Mouse (Mus musculus): Measurements from ENCODE around the gene Ntn1. TPM values are rescaled to one million over a fixed set of nuclear protein-coding genes. Genes with fewer than 3 reads are reported as not detected.
A peak's percentile ranks its signal among the peaks of the same experiment; 100 is the strongest.

Ntn1 gene
- polyA plus RNA-seq, 1 experiment, result 24.4 TPM

DNA sequence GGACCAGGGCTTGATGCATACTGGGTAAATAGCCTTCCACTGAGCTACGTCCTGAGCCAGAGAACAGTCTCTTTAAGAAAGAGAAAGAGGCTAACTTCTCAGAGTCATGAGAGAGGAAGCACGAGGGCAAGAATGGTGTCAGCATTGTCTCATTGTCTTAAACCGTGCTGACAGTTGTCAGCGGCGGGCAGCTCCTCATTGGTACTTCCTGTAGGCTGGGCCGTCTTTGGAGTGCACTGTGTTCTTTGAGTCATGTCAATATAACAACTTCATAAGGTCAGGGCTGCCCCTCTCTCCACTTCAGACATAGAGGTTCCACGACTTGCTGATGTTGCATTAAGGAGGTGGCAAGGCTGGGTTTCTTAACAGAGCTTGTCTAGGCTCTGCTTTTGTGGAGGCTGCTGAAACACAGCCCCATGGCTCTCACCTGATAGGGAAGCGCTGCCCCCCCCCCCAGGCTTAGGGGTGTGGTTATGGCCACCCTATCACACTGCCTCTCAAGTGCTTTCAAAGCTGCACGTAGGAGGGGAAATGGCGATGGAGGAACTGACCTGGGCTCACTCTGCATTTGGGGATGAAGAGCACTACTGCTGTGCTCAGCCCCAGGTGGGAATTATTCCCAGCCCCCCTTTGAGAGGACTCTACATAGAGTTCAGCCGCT is 6.8 kb upstream of the Ntn1 start:
- TF ChIP-seq CTCF (conservative IDR thresholded peaks at IDR 0.05; ENCODE audit: insufficient read depth, insufficient read length, low read depth, low read length), result no peak
- TF ChIP-seq POLR2A (IDR thresholded peaks at IDR 0.05; ENCODE audit: low read depth, low read length), result no peak
- no peaks in the 10 kb centered on the region for H3K36me3 ChIP-seq (ENCODE audit: control insufficient read depth, insufficient read depth, low read length)
- no peak overlapping the region for H3K4me3 ChIP-seq (ENCODE audit: insufficient read depth, low read depth, low read length)
- H3K27ac ChIP-seq (ENCODE audit: insufficient read depth, low read depth, low read length), result no peak overlapping the region
- WGBS, result 78% methylated on average over 11 of the region's 11 CpGs
- H3K27me3 ChIP-seq (replicated peaks; ENCODE audit: control insufficient read depth, insufficient read depth, low read length), result no peaks in the 10 kb centered on the region
- H3K4me1 ChIP-seq (ENCODE audit: control insufficient read depth, insufficient read depth, low read length), result no peaks in the 10 kb centered on the region
- no peak for DNase-seq

DNA sequence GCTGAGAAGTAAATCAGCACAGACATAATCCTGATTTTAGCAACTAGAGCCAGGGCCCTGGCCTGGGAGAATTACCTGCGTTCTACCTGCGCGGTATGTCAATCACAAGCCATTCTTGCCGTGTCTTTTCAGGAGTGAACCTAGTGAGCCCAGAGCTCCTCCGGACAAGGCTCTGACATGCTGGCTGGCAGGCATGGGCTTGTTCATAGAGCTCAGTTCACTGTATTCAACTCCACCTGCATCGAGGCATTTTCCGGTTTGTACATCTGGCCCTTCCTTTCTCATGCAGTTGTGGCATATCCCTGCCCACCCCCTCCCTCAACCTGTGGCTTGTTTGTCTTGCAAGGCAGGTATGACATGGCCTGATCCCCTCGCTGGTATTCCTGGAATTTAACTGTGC is 5.0 kb upstream of the Ntn1 start:
- no peaks in the 10 kb centered on the region for H3K36me3 ChIP-seq (ENCODE audit: control insufficient read depth, insufficient read depth, low read length)
- H3K4me3 ChIP-seq (ENCODE audit: insufficient read depth, low read depth, low read length), result no peak overlapping the region
- H3K27me3 ChIP-seq (replicated peaks; ENCODE audit: control insufficient read depth, insufficient read depth, low read length), result no peaks in the 10 kb centered on the region
- TF ChIP-seq POLR2A (IDR thresholded peaks at IDR 0.05; ENCODE audit: low read depth, low read length), result no peak
- no peak for TF ChIP-seq CTCF (conservative IDR thresholded peaks at IDR 0.05; ENCODE audit: insufficient read depth, insufficient read length, low read depth, low read length)
- no peaks in the 10 kb centered on the region for H3K4me1 ChIP-seq (ENCODE audit: control insufficient read depth, insufficient read depth, low read length)
- WGBS, result 89% methylated on average over 8 of the region's 8 CpGs
- DNase-seq, result no peak
- H3K27ac ChIP-seq (ENCODE audit: insufficient read depth, low read depth, low read length), result no peak overlapping the region

DNA sequence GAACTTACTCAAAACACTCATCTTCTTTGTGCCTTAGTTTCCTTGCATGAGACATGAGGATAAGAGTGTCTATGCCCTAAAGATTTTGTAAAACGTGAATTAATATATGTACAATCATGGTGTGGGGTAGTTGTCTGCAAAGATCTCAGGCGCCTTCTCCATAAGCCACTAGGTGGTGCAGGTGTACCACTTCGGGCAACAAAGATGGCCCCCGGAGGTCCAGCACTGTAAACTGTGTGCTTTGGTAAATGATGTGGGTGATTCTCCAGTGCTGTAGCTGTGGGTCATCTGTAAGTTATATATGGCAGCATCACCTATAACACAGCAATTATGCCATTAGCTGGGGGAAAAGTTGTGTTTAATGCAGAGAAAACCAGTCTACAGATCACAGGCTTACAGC is 3.6 kb upstream of the Ntn1 start:
- Histone ChIP-seq H3K4me1 (ENCODE audit: control insufficient read depth, insufficient read depth, low read length) (no peaks in the 10 kb centered on the region), H3K27me3 (replicated peaks; ENCODE audit: control insufficient read depth, insufficient read depth, low read length) (no peaks in the 10 kb centered on the region; the same call in 1 of the 2 replicates), H3K36me3 (ENCODE audit: control insufficient read depth, insufficient read depth, low read length) (no peaks in the 10 kb centered on the region), H3K4me3 (ENCODE audit: insufficient read depth, low read depth, low read length) (no peak overlapping the region), H3K27ac (ENCODE audit: insufficient read depth, low read depth, low read length) (no peak overlapping the region)
- TF ChIP-seq CTCF (conservative IDR thresholded peaks at IDR 0.05; ENCODE audit: insufficient read depth, insufficient read length, low read depth, low read length) (peak; percentile 43; the same call in 1 of the 2 replicates), POLR2A (IDR thresholded peaks at IDR 0.05; ENCODE audit: low read depth, low read length) (no peak)
- DNase-seq, result no peak
- WGBS, result 61% methylated on average over 4 of the region's 4 CpGs

GRCm38 (mm10) chr11:68401428-68401827 is 805 bp upstream of the Ntn1 start:
- no peaks in the 10 kb centered on the region for H3K36me3 ChIP-seq (ENCODE audit: control insufficient read depth, insufficient read depth, low read length)
- H3K4me1 ChIP-seq (ENCODE audit: control insufficient read depth, insufficient read depth, low read length), result no peaks in the 10 kb centered on the region
- H3K4me3 ChIP-seq (ENCODE audit: insufficient read depth, low read depth, low read length), result no peak overlapping the region
- H3K27ac ChIP-seq (ENCODE audit: insufficient read depth, low read depth, low read length), result no peak overlapping the region
- no peak for DNase-seq
- 64% methylated on average over 5 of the region's 5 CpGs for WGBS
- no peaks in the 10 kb centered on the region; the same call in 1 of the 2 replicates for H3K27me3 ChIP-seq (replicated peaks; ENCODE audit: control insufficient read depth, insufficient read depth, low read length)
- no peak for TF ChIP-seq POLR2A (IDR thresholded peaks at IDR 0.05; ENCODE audit: low read depth, low read length)
- no peak for TF ChIP-seq CTCF (conservative IDR thresholded peaks at IDR 0.05; ENCODE audit: insufficient read depth, insufficient read length, low read depth, low read length)

- H3K4me3 ChIP-seq (ENCODE audit: insufficient read depth, low read depth, low read length), result peak overlapping the region; percentile 55
- H3K4me1 ChIP-seq (ENCODE audit: control insufficient read depth, insufficient read depth, low read length), result peaks cover 3% of the 10 kb centered on the region
- 1% methylated on average over 57 of the region's 57 CpGs for WGBS
- H3K36me3 ChIP-seq (ENCODE audit: control insufficient read depth, insufficient read depth, low read length), result no peaks in the 10 kb centered on the region
- no peaks in the 10 kb centered on the region; the same call in 1 of the 2 replicates for H3K27me3 ChIP-seq (replicated peaks; ENCODE audit: control insufficient read depth, insufficient read depth, low read length)
- DNase-seq, result peak; percentile 83
- TF ChIP-seq POLR2A (IDR thresholded peaks at IDR 0.05; ENCODE audit: low read depth, low read length) (no peak), CTCF (conservative IDR thresholded peaks at IDR 0.05; ENCODE audit: insufficient read depth, insufficient read length, low read depth, low read length) (no peak)
- peak overlapping the region; percentile 20 for H3K27ac ChIP-seq (ENCODE audit: insufficient read depth, low read depth, low read length)
These were observed 477 bp downstream of the Ntn1 start for GRCm38 (mm10) chr11:68400021-68400671.

DNA sequence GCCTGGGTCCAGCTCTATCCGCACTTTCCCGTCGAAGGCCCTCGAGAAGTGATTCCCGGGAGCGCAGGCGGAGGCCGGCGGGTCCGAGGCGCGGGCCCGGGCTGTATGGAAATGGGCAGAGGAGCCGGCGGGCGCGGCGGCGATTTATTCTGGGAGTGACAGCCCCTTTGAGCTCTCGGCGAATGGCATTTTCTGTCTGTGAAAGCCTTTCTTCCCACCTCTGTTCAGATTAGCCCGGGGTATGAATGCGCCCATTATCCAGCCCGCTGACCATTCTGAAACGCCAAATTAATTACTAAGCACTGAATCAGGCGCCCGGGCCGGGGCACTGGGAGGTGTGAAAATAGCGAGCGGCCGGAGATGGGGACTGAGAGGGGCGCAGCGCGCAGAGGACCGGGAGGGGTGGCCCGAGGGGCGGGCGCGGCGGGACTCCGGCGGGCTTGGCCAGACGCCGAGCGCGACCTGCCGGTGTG is 1.0 kb downstream of the Ntn1 start:
- H3K27ac ChIP-seq (ENCODE audit: insufficient read depth, low read depth, low read length), result 0 out of 2 replicates have a peak overlapping the region, but pooled peaks have one; percentile 13
- 4% methylated on average over 47 of the region's 47 CpGs for WGBS
- peaks cover 3% of the 10 kb centered on the region for H3K4me1 ChIP-seq (ENCODE audit: control insufficient read depth, insufficient read depth, low read length)
- TF ChIP-seq CTCF (conservative IDR thresholded peaks at IDR 0.05; ENCODE audit: insufficient read depth, insufficient read length, low read depth, low read length), result no peak
- no peak for TF ChIP-seq POLR2A (IDR thresholded peaks at IDR 0.05; ENCODE audit: low read depth, low read length)
- H3K36me3 ChIP-seq (ENCODE audit: control insufficient read depth, insufficient read depth, low read length), result no peaks in the 10 kb centered on the region
- no peaks in the 10 kb centered on the region; the same call in 1 of the 2 replicates for H3K27me3 ChIP-seq (replicated peaks; ENCODE audit: control insufficient read depth, insufficient read depth, low read length)
- DNase-seq, result peak; percentile 49
- peak overlapping the region; percentile 55 for H3K4me3 ChIP-seq (ENCODE audit: insufficient read depth, low read depth, low read length)

GRCm38 (mm10) chr11:68398891-68399547 is 1.6 kb downstream of the Ntn1 start:
- H3K36me3 ChIP-seq (ENCODE audit: control insufficient read depth, insufficient read depth, low read length), result no peaks in the 10 kb centered on the region
- no peak overlapping the region for H3K27ac ChIP-seq (ENCODE audit: insufficient read depth, low read depth, low read length)
- TF ChIP-seq POLR2A (IDR thresholded peaks at IDR 0.05; ENCODE audit: low read depth, low read length) (no peak), CTCF (conservative IDR thresholded peaks at IDR 0.05; ENCODE audit: insufficient read depth, insufficient read length, low read depth, low read length) (no peak)
- DNase-seq, result no peak
- H3K4me1 ChIP-seq (ENCODE audit: control insufficient read depth, insufficient read depth, low read length), result peaks cover 7% of the 10 kb centered on the region
- H3K4me3 ChIP-seq (ENCODE audit: insufficient read depth, low read depth, low read length), result peak overlapping the region; percentile 55
- WGBS, result 46% methylated on average over 24 of the region's 24 CpGs
- no peaks in the 10 kb centered on the region; the same call in 1 of the 2 replicates for H3K27me3 ChIP-seq (replicated peaks; ENCODE audit: control insufficient read depth, insufficient read depth, low read length)

All from kidney, adult 2 months (tissue).